Mouse (Mus musculus) left cerebral cortex, postnatal 4 days (tissue): ENCODE measurements around the gene Irgq. TPM values are rescaled to one million over a fixed set of nuclear protein-coding genes. Genes with fewer than 3 reads are reported as not detected.
A peak's percentile ranks its signal among the peaks of the same experiment; 100 is the strongest.
"Not testable (repeated sequence)": the region's sequence is repeated elsewhere in the genome, so short reads cannot be mapped to it uniquely, and the experiment has no call there.

Experiments used
- DNase-seq: peaks from one replicate; pipeline ENCODE4 v3.0.0-alpha.2; 2022
- intact Hi-C: fragments of 180-260 bp; cut with DNase I; formaldehyde crosslinking; loops from one replicate; pipeline ENCODE4 v1.15.1; 2025
- total RNA-seq, 2 experiments: library from RNA; stranded (reverse); gene quantifications; 2 replicates each; pipeline ENCODE4 v1.2.3; 2021

Gene Irgq
- total RNA-seq, 2 experiments from 2014 or later, result 118 to 120 TPM

GRCm38 (mm10) chr7:24507726-24508114, 22.8 kb upstream of the Irgq start:
- DNase-seq, result no peak
- intact Hi-C loops, result no loop called here

- intact Hi-C loops, result no loop called here
- DNase-seq, result no peak
Measured at GRCm38 (mm10) chr7:24512355-24512754, 18.1 kb upstream of the Irgq start, which contains the start of gene AC161166.1. Gene AC161166.1, minus strand, starts transcription at chr7:24512455.

DNA sequence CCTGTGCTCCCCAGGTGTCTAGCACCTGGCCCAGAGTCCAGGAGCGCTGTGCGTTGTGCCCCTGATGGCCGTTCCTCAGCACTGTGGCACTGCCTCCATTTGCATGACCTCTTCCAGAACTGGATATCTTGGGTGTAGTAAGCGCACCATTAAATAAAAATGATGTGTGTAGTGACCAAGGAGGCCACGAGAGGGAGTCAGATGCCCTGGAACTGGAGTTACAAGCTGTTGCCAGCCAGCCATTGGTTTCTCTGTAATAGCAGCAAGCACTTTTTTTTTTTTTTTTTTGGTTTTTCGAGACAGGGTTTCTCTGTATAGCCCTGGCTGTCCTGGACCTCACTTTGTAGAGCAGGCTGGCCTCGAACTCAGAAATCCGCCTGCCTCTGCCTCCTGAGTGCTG, 14.2 kb upstream of the Irgq start:
- DNase-seq, intact Hi-C loops: not testable (repeated sequence)

GRCm38 (mm10) chr7:24517077-24517476, 13.4 kb upstream of the Irgq start:
- intact Hi-C loops, result no loop called here
- no peak for DNase-seq

GRCm38 (mm10) chr7:24517654-24518053, 12.8 kb upstream of the Irgq start:
- intact Hi-C loops, result no loop called here
- no peak for DNase-seq

DNA sequence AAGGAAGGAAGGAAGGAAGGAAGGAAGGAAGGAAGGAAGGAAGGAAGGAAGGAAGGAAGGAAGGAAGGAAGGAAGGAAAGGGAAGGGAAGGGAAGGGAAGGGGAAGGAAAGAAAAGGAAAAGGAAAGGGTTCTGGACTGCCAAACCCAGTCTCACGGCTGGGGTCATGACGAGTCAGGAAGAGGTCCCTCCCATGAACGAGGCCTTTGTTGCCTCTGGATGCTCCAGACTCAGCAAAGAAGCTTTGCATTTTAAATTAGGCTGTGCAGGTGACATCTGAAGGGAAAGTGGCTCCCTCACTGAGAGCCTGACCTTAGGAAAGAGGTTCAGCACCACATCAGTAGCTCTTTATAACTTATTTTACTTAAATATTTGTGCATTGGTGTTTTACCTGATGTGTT, 11.4 kb upstream of the Irgq start:
- intact Hi-C loops, result no loop called here

DNA sequence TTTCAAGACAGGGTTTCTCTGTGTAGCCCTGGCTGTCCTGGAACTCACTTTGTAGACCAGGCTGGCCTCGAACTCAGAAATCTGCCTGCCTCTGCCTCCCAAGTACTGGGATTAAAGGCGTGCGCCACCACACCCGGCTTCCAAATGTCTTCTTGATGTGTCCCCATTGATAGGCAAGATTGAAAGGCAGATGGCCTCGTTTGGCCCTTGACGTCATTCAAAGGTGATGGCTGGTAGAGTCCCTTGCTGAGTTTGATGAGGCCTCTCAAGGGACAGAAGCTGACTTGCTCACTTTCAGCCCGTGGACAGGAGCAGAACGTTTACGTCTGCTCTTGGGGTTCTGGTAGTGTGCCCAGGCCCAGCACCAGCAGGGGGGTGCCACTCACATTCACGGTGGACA, 10.4 kb upstream of the Irgq start:
- intact Hi-C loops, DNase-seq: not testable (repeated sequence)

More for the DNA sequence above, 11.4 kb upstream of the Irgq start:
- no peak for DNase-seq

DNA sequence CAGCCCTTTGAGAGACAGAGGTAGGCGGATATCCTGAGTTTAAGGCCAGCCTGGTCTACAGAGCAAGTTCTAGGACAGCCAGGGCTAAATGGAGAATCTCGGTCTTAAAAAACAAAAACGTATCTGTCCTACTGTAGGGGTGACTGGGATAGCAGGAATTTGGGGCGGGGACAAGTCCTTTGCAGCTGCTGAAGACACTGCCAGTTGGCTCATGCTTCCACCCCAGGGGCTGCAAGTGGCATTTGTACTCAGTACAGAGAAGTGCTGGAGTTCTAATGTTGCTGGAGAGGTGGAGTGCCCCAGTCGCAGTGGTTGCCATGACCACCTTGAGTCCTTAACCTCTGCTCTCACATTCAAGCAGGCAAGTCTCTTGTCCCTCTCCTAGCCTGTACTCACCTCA, 7.7 kb upstream of the Irgq start:
- intact Hi-C loops, result no loop called here
- DNase-seq, result no peak

GRCm38 (mm10) chr7:24523723-24524122, 6.8 kb upstream of the Irgq start:
- intact Hi-C loops, result no loop called here
- DNase-seq, result no peak

DNA sequence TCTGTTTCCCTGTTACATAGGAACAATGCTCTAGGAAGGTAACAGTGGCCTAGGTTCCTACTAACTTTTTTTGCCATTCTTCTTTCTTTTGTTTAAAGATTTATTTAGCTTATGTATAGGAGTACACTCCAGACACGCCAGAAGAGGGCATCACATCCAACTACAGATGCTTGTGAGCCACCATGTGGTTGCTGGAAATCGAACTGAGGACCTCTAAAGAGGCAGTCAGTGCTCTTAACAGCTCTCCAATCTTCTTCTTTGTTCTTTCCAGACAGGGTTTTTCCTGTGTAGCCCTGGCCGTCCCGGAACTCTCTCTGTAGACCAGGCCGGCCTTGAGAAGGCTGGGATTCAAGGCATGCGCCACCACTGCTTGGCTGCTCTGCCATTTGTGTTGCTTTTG, 5.5 kb upstream of the Irgq start:
- DNase-seq, result no peak
- intact Hi-C loops, result no loop called here

GRCm38 (mm10) chr7:24525686-24526420, 4.6 kb upstream of the Irgq start:
- intact Hi-C loops, result no loop called here
- no peak for DNase-seq

GRCm38 (mm10) chr7:24528861-24529260, 1.6 kb upstream of the Irgq start:
- intact Hi-C loops, result no loop called here

DNA sequence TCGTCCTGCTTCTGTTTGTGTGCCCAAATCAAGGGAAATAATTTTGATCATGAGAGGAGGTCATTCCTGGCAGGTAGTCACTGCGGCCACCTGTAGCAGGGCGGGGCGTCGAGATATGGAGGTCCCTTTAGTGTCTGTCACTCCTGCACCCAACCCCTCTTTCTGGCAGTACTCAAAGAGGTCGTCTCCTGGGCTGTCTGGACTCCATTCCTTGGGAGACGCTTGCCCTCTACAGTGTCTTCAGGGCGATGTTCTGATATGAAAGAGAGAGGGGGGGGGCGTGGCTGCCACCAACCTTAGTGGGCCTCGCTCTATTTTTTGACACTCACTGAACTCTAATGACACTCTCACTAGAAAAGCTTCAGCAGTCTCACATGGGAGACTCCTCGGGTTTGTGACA, 909 bp upstream of the Irgq start:
- DNase-seq, result no peak
- intact Hi-C loops, result no loop called here

More at GRCm38 (mm10) chr7:24528861-24529260, 1.6 kb upstream of the Irgq start:
- DNase-seq, result no peak

DNA sequence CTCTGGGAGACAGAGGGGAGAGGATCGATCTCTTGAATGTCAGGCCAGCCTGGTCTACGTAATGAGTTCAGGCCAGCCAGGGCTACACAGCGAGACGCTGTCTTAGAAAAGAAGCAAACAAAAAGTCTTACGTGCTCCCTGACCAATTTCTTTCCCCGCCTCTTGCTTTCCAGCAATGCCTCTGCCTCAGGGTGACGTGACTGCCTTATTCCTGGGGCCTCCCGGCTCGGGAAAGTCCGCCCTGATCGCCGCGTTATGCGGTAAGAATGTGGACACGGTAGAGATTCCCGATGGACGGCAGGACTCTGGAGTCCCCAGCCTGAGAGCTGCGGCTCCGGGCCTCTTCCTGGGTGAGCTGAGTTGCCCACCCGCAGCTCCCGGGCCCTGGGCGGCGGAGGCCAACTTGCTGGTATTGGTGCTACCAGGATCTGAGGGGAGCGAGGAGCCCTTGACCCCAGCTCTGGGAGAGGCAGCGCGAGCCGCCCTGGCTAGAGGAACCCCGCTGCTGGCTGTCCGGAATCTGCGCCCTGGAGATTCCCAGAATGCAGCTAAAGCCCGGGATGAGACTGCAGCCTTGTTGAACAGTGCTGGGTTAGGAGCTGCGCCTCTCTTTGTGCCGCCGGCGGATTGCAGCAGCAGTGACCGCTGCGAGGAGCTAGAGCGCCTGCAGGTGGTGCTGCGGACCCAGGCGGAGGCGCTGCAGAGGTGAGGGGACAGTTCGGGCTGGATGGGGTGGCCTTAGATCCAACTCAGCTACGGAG, 902 bp downstream of the Irgq start:
- intact Hi-C loops, result no loop called here
- DNase-seq, result peak; percentile 82

DNA sequence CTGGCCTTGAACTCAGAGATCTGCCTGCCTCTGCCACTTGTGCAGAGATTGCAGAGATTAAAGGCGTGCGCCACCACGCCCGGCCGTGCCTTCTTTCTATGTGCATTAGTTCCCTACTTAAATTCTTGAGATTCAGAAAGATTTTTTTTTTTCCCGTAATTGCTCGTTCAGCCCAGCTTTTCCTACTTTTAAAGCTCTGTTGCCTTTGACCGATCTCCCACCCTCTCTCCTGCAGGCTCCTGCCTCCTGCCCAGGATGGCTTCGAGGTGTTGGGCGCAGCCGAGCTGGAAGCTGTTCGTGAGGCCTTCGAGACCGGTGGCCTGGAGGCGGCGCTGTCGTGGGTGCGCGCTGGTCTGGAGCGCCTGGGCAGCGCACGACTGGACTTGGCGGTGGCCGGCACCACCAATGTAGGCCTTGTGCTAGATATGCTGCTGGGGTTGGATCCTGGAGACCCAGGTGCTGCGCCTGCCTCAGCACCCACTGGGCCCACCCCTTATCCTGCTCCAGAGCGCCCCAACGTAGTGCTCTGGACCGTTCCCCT, 2.6 kb downstream of the Irgq start:
- no peak for DNase-seq
- intact Hi-C loops, result no loop called here

GRCm38 (mm10) chr7:24533806-24534205, 3.3 kb downstream of the Irgq start:
- DNase-seq, result no peak
- intact Hi-C loops, result no loop called here

GRCm38 (mm10) chr7:24534301-24534700, 3.8 kb downstream of the Irgq start:
- DNase-seq, result no peak
- intact Hi-C loops, result no loop called here

DNA sequence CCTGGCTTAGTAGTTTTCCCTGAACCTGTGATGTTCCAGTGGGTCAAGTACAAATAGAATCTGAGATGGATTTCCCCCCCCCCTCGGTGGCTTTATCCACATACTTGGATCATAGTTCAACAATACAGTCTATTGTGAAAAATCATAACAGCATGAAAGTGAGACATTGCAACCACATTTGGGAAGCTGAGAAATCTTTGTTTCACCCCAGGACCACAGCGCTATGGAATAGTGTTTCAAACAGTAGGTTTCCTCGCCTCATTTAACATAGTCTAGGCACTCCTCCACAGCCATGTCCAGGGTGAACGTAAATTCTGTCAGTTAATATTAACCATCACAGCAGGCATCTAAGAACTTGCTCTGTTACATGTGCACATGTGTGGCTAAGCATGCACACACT, 6.6 kb downstream of the Irgq start:
- intact Hi-C loops, result no loop called here

DNA sequence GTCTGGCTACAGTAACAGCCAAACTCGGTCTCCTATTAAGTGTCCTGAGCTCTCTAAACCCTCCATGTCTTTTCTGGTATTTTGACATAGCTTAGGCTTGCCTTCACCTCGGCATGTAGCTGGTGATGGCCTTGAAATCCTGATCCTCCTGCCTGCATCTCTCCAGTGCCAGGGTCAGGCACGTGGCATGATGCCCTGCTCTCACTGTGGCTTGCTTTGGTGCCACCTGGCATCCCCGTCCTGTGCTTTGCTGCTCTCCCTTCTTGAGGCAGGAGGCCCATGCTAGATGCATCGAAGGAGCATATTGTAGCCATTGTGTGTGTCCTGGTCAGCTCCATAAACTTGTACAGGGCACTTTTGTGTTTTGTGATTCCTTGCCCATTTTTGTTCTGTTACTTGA, 7.1 kb downstream of the Irgq start:
- intact Hi-C loops, result no loop called here
- no peak for DNase-seq

More for the DNA sequence above, 6.6 kb downstream of the Irgq start:
- no peak for DNase-seq

- no peak for DNase-seq
Measured at GRCm38 (mm10) chr7:24538154-24538553, 7.7 kb downstream of the Irgq start.

GRCm38 (mm10) chr7:24538701-24539100, 8.2 kb downstream of the Irgq start:
- intact Hi-C loops, result no loop called here
- no peak for DNase-seq

More at GRCm38 (mm10) chr7:24538154-24538553, 7.7 kb downstream of the Irgq start:
- intact Hi-C loops, result no loop called here

GRCm38 (mm10) chr7:24539686-24540085, 9.2 kb downstream of the Irgq start:
- intact Hi-C loops, result no loop called here
- no peak for DNase-seq
